Mouse (Mus musculus) urinary bladder, postnatal 14 days (tissue): ENCODE measurements around the gene Arhgef26.

Experiments used
- DNase-seq: peaks from one replicate; pipeline ENCODE4 v3.0.0; 2021; ENCODE audit warnings: low spot score

Arhgef26 gene

GRCm38 (mm10) chr3:62382853-62383252 is 44.7 kb downstream of the Arhgef26 start:
- DNase-seq: no peak

GRCm38 (mm10) chr3:62392636-62393035 is 54.5 kb downstream of the Arhgef26 start:
- no peak for DNase-seq

GRCm38 (mm10) chr3:62394284-62394683 is 56.1 kb downstream of the Arhgef26 start:
- no peak for DNase-seq

GRCm38 (mm10) chr3:62395368-62395767 is 57.2 kb downstream of the Arhgef26 start:
- DNase-seq: peak; percentile 6

- DNase-seq: no peak
These were observed 58.0 kb downstream of the Arhgef26 start for GRCm38 (mm10) chr3:62396109-62396508.

- DNase-seq: no peak
These were observed 60.0 kb downstream of the Arhgef26 start for GRCm38 (mm10) chr3:62398094-62398493.

- DNase-seq: no peak
These were observed 61.9 kb downstream of the Arhgef26 start for GRCm38 (mm10) chr3:62399826-62400746.

- no peak for DNase-seq
These were observed 64.3 kb downstream of the Arhgef26 start for GRCm38 (mm10) chr3:62402466-62402865.

- no peak for DNase-seq
These were observed 66.5 kb downstream of the Arhgef26 start for GRCm38 (mm10) chr3:62404477-62405246.

- no peak for DNase-seq
These were observed 71.5 kb downstream of the Arhgef26 start for GRCm38 (mm10) chr3:62409555-62410182.

- DNase-seq: no peak
These were observed 72.3 kb downstream of the Arhgef26 start for GRCm38 (mm10) chr3:62410491-62410890.

- peak; percentile 83 for DNase-seq
These were observed 74.6 kb downstream of the Arhgef26 start for GRCm38 (mm10) chr3:62412704-62413103.

GRCm38 (mm10) chr3:62414926-62415325 is 76.8 kb downstream of the Arhgef26 start:
- DNase-seq: no peak

GRCm38 (mm10) chr3:62417458-62417857 is 79.3 kb downstream of the Arhgef26 start:
- DNase-seq: no peak

GRCm38 (mm10) chr3:62418387-62419138 is 80.4 kb downstream of the Arhgef26 start:
- no peak for DNase-seq

- DNase-seq: peak; percentile 9
These were observed 95.5 kb downstream of the Arhgef26 start for GRCm38 (mm10) chr3:62433675-62434074.

- no peak for DNase-seq
These were observed 97.8 kb downstream of the Arhgef26 start for GRCm38 (mm10) chr3:62435923-62436322.

- DNase-seq: no peak
These were observed 102.4 kb downstream of the Arhgef26 start for GRCm38 (mm10) chr3:62440431-62440969.

GRCm38 (mm10) chr3:62443582-62444194 is 105.5 kb downstream of the Arhgef26 start:
- DNase-seq: no peak

GRCm38 (mm10) chr3:62446271-62446670 is 108.1 kb downstream of the Arhgef26 start:
- DNase-seq: no peak

- DNase-seq: no peak
These were observed 109.0 kb downstream of the Arhgef26 start for GRCm38 (mm10) chr3:62447151-62447550.
